Mouse (Mus musculus) embryonic fibroblast, embryonic 13.5 days (primary cell): ENCODE data around the gene Gm20388.

Experiments used
- CTCF ChIP-seq: IDR thresholded peaks from 2 replicates; pipeline ENCODE4 v1.5.1; 2011; ENCODE audit warnings: mild to moderate bottlenecking, control low read depth, low read length, moderate library complexity, borderline replicate concordance; ENCODE audit not compliant: insufficient read depth
- POLR2A ChIP-seq: IDR thresholded peaks from 2 replicates; pipeline ENCODE4 v1.6.1; 2011; ENCODE audit warnings: low read depth, mild to moderate bottlenecking, control low read depth, low read length, moderate library complexity

- TF ChIP-seq CTCF = no peak
- TF ChIP-seq POLR2A = no peak
Observed at GRCm38 (mm10) chr8:120460375-120460774, 549.7 kb downstream of the Gm20388 start.
